Mouse (Mus musculus) brain, embryonic 14.5 days (tissue): ENCODE data around the gene Clba1. TPM values are rescaled to one million over a fixed set of nuclear protein-coding genes. Genes with fewer than 3 reads are reported as not detected.

Experiments used
- DNase-seq: peaks from one replicate; pipeline ENCODE4 v3.0.0-alpha.2; 2011; ENCODE audit warnings: low read depth
- CTCF ChIP-seq: fragments of 200-500 bp; IDR thresholded peaks from 2 replicates; pipeline ENCODE4 v1.5.1; 2012; ENCODE audit warnings: inconsistent platforms, mild to moderate bottlenecking, moderate library complexity, borderline replicate concordance; ENCODE audit not compliant: insufficient read depth, insufficient read length; ENCODE audit errors: extremely low read depth
- POLR2A ChIP-seq: fragments of 200-500 bp; IDR thresholded peaks from 2 replicates; pipeline ENCODE4 v1.6.1; 2012; ENCODE audit warnings: mild to moderate bottlenecking, inconsistent platforms, borderline replicate concordance; ENCODE audit not compliant: poor library complexity, insufficient read depth, insufficient read length, severe bottlenecking; ENCODE audit errors: extremely low read depth
- polyA plus RNA-seq: library from polyadenylated mRNA; depleted of rRNA; stranded (reverse); fragments of >200 nt; gene quantifications from 2 replicates; pipeline ENCODE4 v1.2.3, GENCODE M21; 2012; rRNA removed

The Clba1 gene
- polyA plus RNA-seq, 1 experiment: 14.7 TPM

DNA sequence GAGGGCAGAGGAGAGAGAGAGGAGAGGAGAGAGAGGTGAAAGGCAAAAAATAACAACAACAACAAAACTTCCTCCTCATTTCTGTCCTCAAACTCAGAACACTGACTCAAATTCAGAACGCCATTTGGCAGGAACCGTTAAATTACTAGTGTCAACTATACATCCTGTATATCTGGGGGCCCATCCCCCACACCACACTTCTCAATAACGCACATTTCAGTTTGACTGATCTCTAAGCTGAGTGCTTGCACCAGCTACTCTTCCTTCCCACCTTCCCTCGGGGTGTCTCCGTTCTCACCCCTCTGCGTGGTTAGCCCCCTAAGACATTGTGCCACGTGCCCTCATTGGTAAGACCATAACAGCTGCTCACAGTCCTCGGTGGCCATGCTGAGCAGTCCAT is 51.2 kb downstream of the Clba1 start:
- DNase-seq: no peak
- TF ChIP-seq CTCF: no peak
- TF ChIP-seq POLR2A: no peak

- no peak for TF ChIP-seq CTCF
- TF ChIP-seq POLR2A: no peak
- no peak for DNase-seq
These were observed 52.0 kb downstream of the Clba1 start for GRCm38 (mm10) chr12:112860765-112861164.

- no peak for TF ChIP-seq CTCF
- no peak for TF ChIP-seq POLR2A
- no peak for DNase-seq
These were observed 53.2 kb downstream of the Clba1 start for GRCm38 (mm10) chr12:112861911-112862321.

DNA sequence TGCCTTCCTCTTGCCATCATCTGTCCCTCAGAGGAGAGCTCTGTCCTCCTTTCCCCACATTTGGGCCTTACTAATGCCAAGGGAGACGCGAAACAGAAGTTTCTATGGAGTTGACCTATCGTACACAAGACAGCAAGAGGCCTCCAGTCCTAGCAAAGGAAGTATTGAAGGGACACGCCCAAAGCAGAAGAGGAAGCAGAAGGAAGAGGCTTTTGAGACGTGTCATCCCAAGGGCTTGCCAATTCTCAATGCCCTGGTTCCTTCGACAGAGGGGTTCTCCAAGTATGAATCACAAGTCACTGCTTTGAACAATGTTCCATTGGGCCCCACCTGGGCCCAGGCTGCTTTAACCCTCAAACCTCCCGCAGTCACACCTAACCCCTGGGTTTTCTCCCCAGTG is 56.1 kb downstream of the Clba1 start:
- no peak for DNase-seq
- TF ChIP-seq CTCF: no peak
- no peak for TF ChIP-seq POLR2A

Other genes starting within 250 kb of the Clba1 start
- 7.8 and 8.4 TPM in 2 replicates for gene Inf2, start 220.2 kb upstream of the Clba1 start, polyA plus RNA-seq
- 2.3 and 4.4 TPM in 2 replicates for gene Adssl1, start 188.9 kb upstream of the Clba1 start, polyA plus RNA-seq
- 57.4 and 98.6 TPM in 2 replicates for gene Siva1, start 164.3 kb upstream of the Clba1 start, polyA plus RNA-seq
- gene Akt1, start 134.1 kb upstream of the Clba1 start, polyA plus RNA-seq: 303 and 319 TPM in 2 replicates
- 2.6 and 5.0 TPM in 2 replicates for gene Zbtb42, start 130.1 kb upstream of the Clba1 start, polyA plus RNA-seq
- 48.8 and 82.9 TPM in 2 replicates for gene Cep170b, start 88.5 kb upstream of the Clba1 start, polyA plus RNA-seq
- 6.5 and 6.8 TPM in 2 replicates for gene Pld4, start 48.3 kb upstream of the Clba1 start, polyA plus RNA-seq
- 1.1 and 1.6 TPM in 2 replicates for gene Ahnak2, start 6.3 kb upstream of the Clba1 start, polyA plus RNA-seq
- gene Cdca4, start 20.5 kb downstream of the Clba1 start, polyA plus RNA-seq: 42.3 and 71.4 TPM in 2 replicates
- gene Gpr132, start 59.3 kb downstream of the Clba1 start, polyA plus RNA-seq: 0.05 and 0.07 TPM in 2 replicates
- gene Jag2, start 120.8 kb downstream of the Clba1 start, polyA plus RNA-seq: 46.1 and 74.7 TPM in 2 replicates
- 34.9 and 47.3 TPM in 2 replicates for gene Nudt14, start 133.2 kb downstream of the Clba1 start, polyA plus RNA-seq
- 61.4 and 61.7 TPM in 2 replicates for gene Btbd6, start 167.5 kb downstream of the Clba1 start, polyA plus RNA-seq
- 63.9 and 67.1 TPM in 2 replicates for gene Brf1, start 191.8 kb downstream of the Clba1 start, polyA plus RNA-seq
- 81.8 and 109 TPM in 2 replicates for gene Pacs2, start 205.6 kb downstream of the Clba1 start, polyA plus RNA-seq